Mouse (Mus musculus) CH12.LX (cell line): Measurements from ENCODE around the gene Psmd2. TPM values are rescaled to one million over a fixed set of nuclear protein-coding genes. Genes with fewer than 3 reads are reported as not detected.

ENCODE experiments used
- DNase-seq: peaks from one replicate; pipeline ENCODE4 v3.0.0-alpha.2; 2013; ENCODE audit errors: extremely low read depth
- H3K27ac ChIP-seq: 2 replicates; pipeline ENCODE4 v1.5.1; 2012; ENCODE audit warnings: low read depth, mild to moderate bottlenecking, control low read depth, moderate library complexity; ENCODE audit not compliant: insufficient read depth
- H3K27me3 ChIP-seq: replicated peaks from 2 replicates; pipeline ENCODE3; 2012; ENCODE audit warnings: inconsistent platforms
- H3K36me3 ChIP-seq, 2 experiments: replicated peaks in 1 of 2; 2 replicates each; pipeline versions ENCODE3 to v1.6.1; 2012; ENCODE audit warnings: inconsistent platforms in 1 of 2, low read length in 1 of 2, mild to moderate bottlenecking in 1 of 2, mixed read lengths in 1 of 2, moderate library complexity in 1 of 2; ENCODE audit not compliant: control insufficient read depth in 1 of 2, insufficient read depth in 1 of 2
- H3K4me1 ChIP-seq, 2 experiments: 2 replicates each; pipeline ENCODE4 v1.6.1; 2012; ENCODE audit warnings: inconsistent platforms in 1 of 2, moderate library complexity in 1 of 2; ENCODE audit not compliant: insufficient read depth in 2 of 2, control insufficient read depth in 1 of 2
- H3K4me2 ChIP-seq: 2 replicates; pipeline ENCODE4 v1.6.1; 2012; ENCODE audit warnings: low read depth, mild to moderate bottlenecking, control low read depth; ENCODE audit not compliant: poor library complexity, insufficient read depth, severe bottlenecking
- H3K4me3 ChIP-seq, 3 experiments: fragments of 150-350 bp in 1 of 3; sonication (generic) in 1 of 3; replicated peaks in 1 of 3; 2 replicates each; pipeline versions ENCODE3 to v1.5.1; 2011 to 2012; ENCODE audit warnings: low read depth in 2 of 3, low read length in 2 of 3, mild to moderate bottlenecking in 2 of 3, moderate library complexity in 2 of 3, control low read depth in 1 of 3, improper control_type of control experiment in 1 of 3, inconsistent platforms in 1 of 3, mixed read lengths in 1 of 3; ENCODE audit not compliant: poor library complexity in 1 of 3
- H3K79me2 ChIP-seq: replicated peaks from 2 replicates; pipeline ENCODE4 v1.6.1; 2012; ENCODE audit warnings: mild to moderate bottlenecking, moderate library complexity; ENCODE audit not compliant: control insufficient read depth, poor library complexity, insufficient read depth, severe bottlenecking; ENCODE audit errors: extremely low read depth
- H3K9ac ChIP-seq: 2 replicates; pipeline ENCODE4 v1.6.1; 2012; ENCODE audit warnings: low read depth, mild to moderate bottlenecking, control low read depth, moderate library complexity; ENCODE audit not compliant: insufficient read depth
- H3K9me3 ChIP-seq: replicated peaks from 2 replicates; pipeline ENCODE3; 2012; ENCODE audit warnings: low read length, inconsistent platforms, mixed read lengths
- CHD1 ChIP-seq: IDR thresholded peaks from 2 replicates; pipeline ENCODE4 v1.6.1; 2012; ENCODE audit warnings: low read depth, low read length, improper control_type of control experiment, inconsistent platforms
- CHD2 ChIP-seq: IDR thresholded peaks from 2 replicates; pipeline ENCODE4 v1.6.1; 2011; ENCODE audit warnings: low read length, improper control_type of control experiment
- E2F4 ChIP-seq: IDR thresholded peaks from 2 replicates; pipeline ENCODE4 v1.6.1; 2011; ENCODE audit warnings: low read depth, low read length, improper control_type of control experiment; ENCODE audit not compliant: insufficient replicate concordance
- ELF1 ChIP-seq: IDR thresholded peaks from 2 replicates; pipeline ENCODE4 v1.6.1; 2014; ENCODE audit warnings: low read depth, mild to moderate bottlenecking, inconsistent platforms, low read length, improper control_type of control experiment
- ETS1 ChIP-seq: conservative IDR thresholded peaks from 2 replicates; pipeline ENCODE4 v1.6.1; 2012; ENCODE audit warnings: low read depth, mild to moderate bottlenecking, inconsistent platforms, low read length, improper control_type of control experiment, moderate library complexity
- GABPA ChIP-seq: IDR thresholded peaks from 2 replicates; pipeline ENCODE4 v1.6.1; 2012; ENCODE audit warnings: low read depth, low read length, improper control_type of control experiment, inconsistent platforms; ENCODE audit not compliant: insufficient replicate concordance
- MAX ChIP-seq: IDR thresholded peaks from 2 replicates; pipeline ENCODE4 v1.6.1; 2011; ENCODE audit warnings: low read length, improper control_type of control experiment
- MAZ ChIP-seq: IDR thresholded peaks from 2 replicates; pipeline ENCODE4 v1.6.1; 2012; ENCODE audit warnings: low read depth, mild to moderate bottlenecking, inconsistent platforms, low read length, improper control_type of control experiment, moderate library complexity
- MXI1 ChIP-seq: IDR thresholded peaks from 2 replicates; pipeline ENCODE4 v1.6.1; 2011; ENCODE audit warnings: mild to moderate bottlenecking, low read depth, low read length, improper control_type of control experiment
- MYC ChIP-seq: IDR thresholded peaks from 2 replicates; pipeline ENCODE4 v1.6.1; 2011; ENCODE audit warnings: low read depth, mild to moderate bottlenecking, improper control_type of control experiment, low read length
- PAX5 ChIP-seq: IDR thresholded peaks from 2 replicates; pipeline ENCODE4 v1.6.1; 2012; ENCODE audit warnings: low read length, inconsistent platforms, mixed read lengths
- RCOR1 ChIP-seq: conservative IDR thresholded peaks from 2 replicates; pipeline ENCODE4 v1.6.1; 2012; ENCODE audit warnings: low read depth, mild to moderate bottlenecking, inconsistent platforms, low read length, improper control_type of control experiment
- TBP ChIP-seq: conservative IDR thresholded peaks from 2 replicates; pipeline ENCODE4 v1.6.1; 2011; ENCODE audit warnings: low read depth, low read length, improper control_type of control experiment
- TCF12 ChIP-seq: IDR thresholded peaks from 2 replicates; pipeline ENCODE4 v1.6.1; 2014; ENCODE audit warnings: low read depth, mild to moderate bottlenecking, inconsistent platforms, low read length, improper control_type of control experiment
- USF1 ChIP-seq: IDR thresholded peaks from 2 replicates; pipeline ENCODE4 v1.6.1; 2014; ENCODE audit warnings: low read depth, mild to moderate bottlenecking, inconsistent platforms, low read length, improper control_type of control experiment
- USF2 ChIP-seq: conservative IDR thresholded peaks from 2 replicates; pipeline ENCODE4 v1.6.1; 2011; ENCODE audit warnings: low read depth, low read length, improper control_type of control experiment
- ZC3H11A ChIP-seq: IDR thresholded peaks from 2 replicates; pipeline ENCODE4 v1.6.1; 2012; ENCODE audit warnings: low read depth, mild to moderate bottlenecking, inconsistent platforms, low read length, improper control_type of control experiment
- ZKSCAN1 ChIP-seq: IDR thresholded peaks from 2 replicates; pipeline ENCODE4 v1.6.1; 2012; ENCODE audit warnings: low read depth, inconsistent platforms, low read length, improper control_type of control experiment, borderline replicate concordance
- ZMIZ1 ChIP-seq: IDR thresholded peaks from 2 replicates; pipeline ENCODE4 v1.6.1; 2012; ENCODE audit warnings: low read depth, mild to moderate bottlenecking, inconsistent platforms, low read length, improper control_type of control experiment
- dilution Hi-C: fragments of 300-500 bp; cut with MboI; formaldehyde crosslinking; loops from 2 replicates; pipeline ENCODE4 v1.14.3; 2020; ENCODE audit warnings: low sequenced_read_pairs; ENCODE audit not compliant: extremely low pct_unique_long_range_greater_than_20kb, extremely low pct_ligation_motif_present
- in situ Hi-C: fragments of 300-500 bp; cut with MboI; formaldehyde crosslinking; loops from 3 replicates; pipeline ENCODE4 v1.14.3; 2019; ENCODE audit warnings: low sequenced_read_pairs, low pct_ligation_motif_present, low pct_unique_long_range_greater_than_20kb, mixed read lengths
- polyA plus RNA-seq: library from polyadenylated mRNA; unstranded; fragments of >175 nt; gene quantifications from 2 replicates; pipeline ENCODE4 v1.2.1, GENCODE M21; 2012; ENCODE audit warnings: low read depth; ENCODE audit not compliant: insufficient read length
- total RNA-seq, 2 experiments: library from RNA; depleted of rRNA; stranded (reverse); fragments of 300-350 nt in 1 of 2; fragments of >200 nt in 1 of 2; gene quantifications; 2 replicates each; pipeline ENCODE4 v1.2.3; 2012 to 2014

Gene Psmd2
- total and polyA plus RNA-seq, 3 experiments: 273 to 528 (median 340) TPM

GRCm38 (mm10) chr16:20699266-20699665 is 47.8 kb downstream of the Psmd2 start:
- in situ Hi-C loops (no loop called here), dilution Hi-C loops (no loop called here)
- no peaks in the 10 kb centered on the region for H3K79me2 ChIP-seq
- H3K27me3 ChIP-seq: no peaks in the 10 kb centered on the region
- H3K36me3 ChIP-seq: peaks cover 0 to 28% of the 10 kb centered on the region in 2 experiments
- H3K27ac ChIP-seq: no peak overlapping the region
- TF ChIP-seq MXI1 (no peak), USF1 (no peak), ETS1 (no peak), ZC3H11A (no peak), CHD2 (no peak), CHD1 (no peak), GABPA (no peak), USF2 (no peak), ZMIZ1 (no peak), E2F4 (no peak)
- H3K9me3 ChIP-seq: no peaks in the 10 kb centered on the region
- H3K4me3 ChIP-seq: no peak overlapping the region
- H3K9ac ChIP-seq: no peak overlapping the region
- H3K4me1 ChIP-seq: peaks cover 13 to 48% of the 10 kb centered on the region in 2 experiments
- no peak overlapping the region for H3K4me2 ChIP-seq
- no peak for DNase-seq

- in situ Hi-C loops (no loop called here), dilution Hi-C loops (no loop called here)
- peaks cover 0 to 28% of the 10 kb centered on the region in 2 experiments for H3K36me3 ChIP-seq
Observed at GRCm38 (mm10) chr16:20700036-20700435, 48.6 kb downstream of the Psmd2 start.

More at GRCm38 (mm10) chr16:20700036-20700435, 48.6 kb downstream of the Psmd2 start:
- Histone ChIP-seq H3K4me1 (peaks cover 13 to 40% of the 10 kb centered on the region in 2 experiments), H3K9ac (no peak overlapping the region), H3K27me3 (no peaks in the 10 kb centered on the region), H3K4me2 (no peak overlapping the region), H3K79me2 (no peaks in the 10 kb centered on the region)
- DNase-seq: no peak
- no peak for TF ChIP-seq MYC
- no peak for TF ChIP-seq RCOR1
- TF ChIP-seq PAX5: no peak
- TF ChIP-seq MAZ: no peak
- TF ChIP-seq ELF1: no peak
- TF ChIP-seq E2F4: no peak
- no peak for TF ChIP-seq USF2
- TF ChIP-seq TCF12: no peak
- no peak for TF ChIP-seq ZKSCAN1
- TF ChIP-seq TBP: no peak
- no peak for TF ChIP-seq ETS1
- no peak for TF ChIP-seq MAX
- TF ChIP-seq GABPA: no peak
- TF ChIP-seq, all 38 proteins: peak for 0
- no peak overlapping the region for H3K27ac ChIP-seq
- H3K4me3 ChIP-seq: no peak overlapping the region
- H3K9me3 ChIP-seq: no peaks in the 10 kb centered on the region
